Mouse (Mus musculus) limb, embryonic 14.5 days (tissue): ENCODE data around the gene Ccnl1. TPM values are rescaled to one million over a fixed set of nuclear protein-coding genes. Genes with fewer than 3 reads are reported as not detected.

ENCODE experiments used
- ATAC-seq: fragments of 200-750 bp; cut with Nextera tagmentation; 2 replicates; pipeline ENCODE4 v1.8.0; 2017; ENCODE audit warnings: low read depth, moderate number of reproducible peaks, moderate TSS enrichment; ENCODE audit not compliant: low FRiP score
- DNase-seq: peaks from one replicate; pipeline ENCODE4 v3.0.0-alpha.2; 2015; ENCODE audit warnings: low spot score
- H3K27ac ChIP-seq: fragments of 300-500 bp; sonication (generic); replicated peaks from 2 replicates; pipeline ENCODE4 v1.5.1; 2014; ENCODE audit warnings: low read depth, mild to moderate bottlenecking, low read length, moderate library complexity, mixed read lengths
- H3K27me3 ChIP-seq: fragments of 300-500 bp; sonication (generic); 2 replicates; pipeline ENCODE4 v1.6.1; 2014; ENCODE audit warnings: low read length, mixed read lengths; ENCODE audit not compliant: control insufficient read depth, insufficient read depth
- H3K36me3 ChIP-seq: fragments of 300-500 bp; sonication (generic); 2 replicates; pipeline ENCODE4 v1.6.1; 2014; ENCODE audit warnings: mild to moderate bottlenecking, low read length, moderate library complexity, mixed read lengths; ENCODE audit not compliant: control insufficient read depth, insufficient read depth
- H3K4me1 ChIP-seq: fragments of 300-500 bp; sonication (generic); 2 replicates; pipeline ENCODE4 v1.6.1; 2014; ENCODE audit warnings: antibody characterized with exemption, low read length, mixed read lengths; ENCODE audit not compliant: control insufficient read depth, insufficient read depth
- H3K4me2 ChIP-seq: fragments of 300-500 bp; sonication (generic); replicated peaks from 2 replicates; pipeline ENCODE4 v1.6.1; 2014; ENCODE audit warnings: low read depth, mild to moderate bottlenecking, low read length, moderate library complexity; ENCODE audit not compliant: severe bottlenecking
- H3K4me3 ChIP-seq: fragments of 300-500 bp; sonication (generic); replicated peaks from 2 replicates; pipeline ENCODE4 v1.5.1; 2014; ENCODE audit warnings: low read length
- H3K9ac ChIP-seq: fragments of 300-500 bp; sonication (generic); 2 replicates; pipeline ENCODE4 v1.6.1; 2014; ENCODE audit warnings: mild to moderate bottlenecking, low read depth, low read length, moderate library complexity; ENCODE audit not compliant: severe bottlenecking
- H3K9me3 ChIP-seq: fragments of 300-500 bp; sonication (generic); 2 replicates; pipeline ENCODE4 v1.6.1; 2016; ENCODE audit warnings: low read length; ENCODE audit not compliant: control insufficient read depth
- POLR2A ChIP-seq: fragments of 200-500 bp; IDR thresholded peaks from 2 replicates; pipeline ENCODE4 v1.8.0; 2012; ENCODE audit warnings: inconsistent platforms, mild to moderate bottlenecking, moderate library complexity, borderline replicate concordance; ENCODE audit not compliant: insufficient read depth, insufficient read length; ENCODE audit errors: extremely low read depth
- WGBS: fragments of 180-500 bp; shearing (Covaris S2); extraction: QIAGEN DNeasy Blood & Tissue Kit; methylation state at CpG from one replicate; pipeline ENCODE4 v1.1.7; 2014; 5-methylcytosine and 5-hydroxymethylcytosine counted together
- polyA plus RNA-seq, 2 experiments: library from polyadenylated mRNA; depleted of rRNA in 1 of 2; stranded (reverse) in 1 of 2; unstranded in 1 of 2; fragments of >200 nt; fragmentation: Nextera tagmentation in 1 of 2; extraction: Ambion mirVana in 1 of 2; gene quantifications; 2 replicates each; pipeline versions ENCODE4 v1.2.1 to v1.2.3; 2012 to 2014

Ccnl1 gene
- polyA plus RNA-seq (2012; rRNA removed) (122 and 137 TPM in 2 replicates), polyA plus RNA-seq (2014; fragmentation: Nextera tagmentation; extraction: Ambion mirVana) (127 and 135 TPM in 2 replicates)

- Histone ChIP-seq H3K27me3 (no peaks in the 10 kb centered on the region), H3K9me3 (no peaks in the 10 kb centered on the region), H3K4me2 (peak within 1 kb of the TSS; percentile 59), H3K4me1 (peaks cover 35% of the 10 kb centered on the region), H3K4me3 (peak within 1 kb of the TSS; percentile 99), H3K9ac (peak within 1 kb of the TSS; percentile 99), H3K36me3 (peaks cover 31% of the 10 kb centered on the region), H3K27ac (peak within 1 kb of the TSS; percentile 100)
- TF ChIP-seq POLR2A, result peak; percentile 92
- under 1% methylated on average over 65 of the region's 70 CpGs for WGBS
- peak; percentile 94 for DNase-seq
- peak; percentile 94 for ATAC-seq
These were observed at the start of gene Ccnl1 for GRCm38 (mm10) chr3:65958102-65958839. TSS of gene Ccnl1 (minus strand) at chr3:65958249.

- no peak overlapping the region for H3K4me2 ChIP-seq
- ATAC-seq (no peak), DNase-seq (no peak)
- H3K4me3 ChIP-seq, result no peak overlapping the region
- no peak overlapping the region for H3K27ac ChIP-seq
- H3K36me3 ChIP-seq, result no peaks in the 10 kb centered on the region
- no peak overlapping the region for H3K9ac ChIP-seq
- H3K27me3 ChIP-seq, result no peaks in the 10 kb centered on the region
- no peak for TF ChIP-seq POLR2A
- H3K4me1 ChIP-seq, result 0 out of 2 replicates have a peak, but pooled peaks cover 4% of the 10 kb centered on the region
- 91% methylated on average over 4 of the region's 4 CpGs for WGBS
- no peaks in the 10 kb centered on the region for H3K9me3 ChIP-seq
These were observed 46.9 kb upstream of the Ccnl1 start for GRCm38 (mm10) chr3:66004989-66005388.

GRCm38 (mm10) chr3:66004220-66004951 is 46.3 kb upstream of the Ccnl1 start:
- no peaks in the 10 kb centered on the region for H3K36me3 ChIP-seq
- no peaks in the 10 kb centered on the region for H3K9me3 ChIP-seq
- no peak overlapping the region for H3K4me2 ChIP-seq
- 0 out of 2 replicates have a peak, but pooled peaks cover 4% of the 10 kb centered on the region for H3K4me1 ChIP-seq
- TF ChIP-seq POLR2A, result no peak
- H3K27ac ChIP-seq, result no peak overlapping the region
- H3K9ac ChIP-seq, result no peak overlapping the region
- ATAC-seq (no peak), DNase-seq (peak; percentile 84)
- no peak overlapping the region for H3K4me3 ChIP-seq
- 69% methylated on average over 7 of the region's 7 CpGs for WGBS
- no peaks in the 10 kb centered on the region for H3K27me3 ChIP-seq

- ATAC-seq, result no peak
These were observed 42.4 kb upstream of the Ccnl1 start for GRCm38 (mm10) chr3:66000400-66000799.

GRCm38 (mm10) chr3:65997360-65998008 is 39.4 kb upstream of the Ccnl1 start:
- DNase-seq, result no peak

More at GRCm38 (mm10) chr3:66000400-66000799, 42.4 kb upstream of the Ccnl1 start:
- no peak overlapping the region for H3K4me2 ChIP-seq
- H3K36me3 ChIP-seq, result no peaks in the 10 kb centered on the region
- WGBS, result 82% methylated on average over 2 of the region's 2 CpGs
- TF ChIP-seq POLR2A, result no peak
- H3K9me3 ChIP-seq, result no peaks in the 10 kb centered on the region
- no peaks in the 10 kb centered on the region for H3K27me3 ChIP-seq
- no peak overlapping the region for H3K9ac ChIP-seq
- H3K27ac ChIP-seq, result no peak overlapping the region
- DNase-seq, result no peak
- no peaks in the 10 kb centered on the region for H3K4me1 ChIP-seq
- H3K4me3 ChIP-seq, result no peak overlapping the region

More at GRCm38 (mm10) chr3:65997360-65998008, 39.4 kb upstream of the Ccnl1 start:
- WGBS, result 56% methylated on average over 7 of the region's 7 CpGs
- no peaks in the 10 kb centered on the region for H3K36me3 ChIP-seq
- TF ChIP-seq POLR2A, result no peak
- no peak for ATAC-seq
- no peak overlapping the region for H3K9ac ChIP-seq
- H3K4me3 ChIP-seq, result no peak overlapping the region
- no peaks in the 10 kb centered on the region for H3K27me3 ChIP-seq
- H3K4me2 ChIP-seq, result no peak overlapping the region
- H3K4me1 ChIP-seq, result no peaks in the 10 kb centered on the region
- H3K9me3 ChIP-seq, result no peaks in the 10 kb centered on the region
- no peak overlapping the region for H3K27ac ChIP-seq
